Mouse (Mus musculus) stomach, embryonic 14.5 days (tissue): ENCODE data around the gene Hmgn3. TPM values are rescaled to one million over a fixed set of nuclear protein-coding genes. Genes with fewer than 3 reads are reported as not detected.

Source experiments
- polyA plus RNA-seq: library from polyadenylated mRNA; unstranded; fragments of >200 nt; fragmentation: Nextera tagmentation; extraction: Ambion mirVana; gene quantifications from 2 replicates; pipeline ENCODE4 v1.2.1, GENCODE M21; 2014

Hmgn3 gene
- polyA plus RNA-seq, 1 experiment from 2014 or later = 125 TPM

Other genes starting within 250 kb of the Hmgn3 start
- 87.4 and 92.6 TPM in 2 replicates for gene Phip, start 171.2 kb downstream of the Hmgn3 start, polyA plus RNA-seq